15 mouse cellular contexts compared by ENCODE assay signal in the genomic region with DNA sequence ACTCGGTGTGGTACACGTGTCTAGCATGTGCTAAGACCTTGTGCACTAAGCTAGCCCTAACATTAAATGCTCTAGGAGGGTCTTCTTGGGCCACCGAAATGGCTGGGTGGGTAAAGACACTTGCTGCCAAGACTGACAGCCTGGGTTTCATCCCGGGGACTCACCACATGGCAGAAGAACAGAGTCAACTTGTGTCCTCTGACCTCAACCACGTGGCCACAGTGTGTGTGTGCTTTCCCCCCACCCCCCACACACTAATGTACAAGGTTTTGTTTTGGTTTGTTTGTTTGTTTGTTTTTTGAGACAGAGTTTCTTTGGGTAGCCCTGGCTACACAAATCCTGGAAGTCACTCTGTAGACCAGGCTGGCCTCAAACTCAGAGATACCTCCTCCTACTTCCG.
"Had no signal": no experiment of that assay in that cellular context is flagged by ENCODE, and none has a peak within 500 bp of the region (broad histone marks: within the 10 kb centered on the region; RNA-seq: fewer than 3 reads in every experiment).

No protein-coding gene starts in this region.

- DNase-seq: kidney, adult 2 months; layer of hippocampus, adult 9-11 months; lung, adult 2 months; lung, postnatal 14 days; lung, postnatal 4 days; thymus, postnatal 25 days had no signal

- H3K36me3 ChIP-seq: midbrain, embryonic 13.5 days; stomach, embryonic 15.5 days had no signal

- H3K4me3 ChIP-seq: layer of hippocampus, adult 2 months; liver, embryonic 15.5 days; midbrain, embryonic 10.5 days; midbrain, embryonic 13.5 days; myocyte; stomach, embryonic 15.5 days had no signal

- H3K4me2 ChIP-seq: liver, embryonic 15.5 days; midbrain, embryonic 13.5 days; stomach, embryonic 15.5 days had no signal

- H3K27ac ChIP-seq: kidney, postnatal 0 days; layer of hippocampus, adult 2 months; liver, embryonic 15.5 days; midbrain, embryonic 10.5 days; midbrain, embryonic 13.5 days; stomach, embryonic 15.5 days had no signal

- H3K9ac ChIP-seq: liver, embryonic 15.5 days; midbrain, embryonic 13.5 days; stomach, embryonic 15.5 days had no signal

- H3K9me3 ChIP-seq: liver, embryonic 15.5 days; midbrain, embryonic 10.5 days; midbrain, embryonic 13.5 days; stomach, embryonic 15.5 days had no signal

- ATAC-seq: intestine, postnatal 0 days; midbrain, embryonic 13.5 days; midbrain, embryonic 16.5 days had no signal

- H3K27me3 ChIP-seq: liver, embryonic 15.5 days; stomach, embryonic 15.5 days had no signal
